Mouse (Mus musculus) ES-E14 (cell line): ENCODE measurements at regions not wholly inside any gene's neighbourhood (a gene's known extent, or its start where the extent isn't known, plus 50 kb on each side); places are given as distances from the start of the nearest gene placed in this dataset.
A peak's percentile ranks its signal among the peaks of the same experiment; 100 is the strongest.

Experiments
- DNase-seq: peaks from one replicate; pipeline ENCODE4 v3.0.0-alpha.2; 2013; ENCODE audit warnings: low read depth, low spot score
- H3K27ac ChIP-seq: 2 replicates; pipeline ENCODE4 v1.5.1; 2012; ENCODE audit warnings: low read depth, mild to moderate bottlenecking, low read length, moderate library complexity, mixed read lengths; ENCODE audit not compliant: poor library complexity, insufficient read depth, severe bottlenecking
- H3K36me3 ChIP-seq: 2 replicates; pipeline ENCODE4 v1.6.1; 2012; ENCODE audit warnings: mild to moderate bottlenecking, low read length, moderate library complexity, mixed read lengths; ENCODE audit not compliant: control insufficient read depth, poor library complexity, insufficient read depth, severe bottlenecking
- H3K4me1 ChIP-seq, 2 experiments: fragments of 150-350 bp in 1 of 2; sonication (generic) in 1 of 2; 2 replicates each; pipeline ENCODE4 v1.6.1; 2012; ENCODE audit warnings: low read length in 2 of 2, mild to moderate bottlenecking in 1 of 2, mixed read lengths in 1 of 2; ENCODE audit not compliant: control insufficient read depth in 2 of 2, insufficient read depth in 2 of 2, poor library complexity in 1 of 2
- H3K4me3 ChIP-seq, 2 experiments: fragments of 150-350 bp in 1 of 2; sonication (generic) in 1 of 2; 2 replicates each; pipeline ENCODE4 v1.5.1; 2012; ENCODE audit warnings: low read length in 2 of 2, low read depth in 1 of 2, mild to moderate bottlenecking in 1 of 2, mixed read lengths in 1 of 2; ENCODE audit not compliant: insufficient read depth in 1 of 2, poor library complexity in 1 of 2, severe bottlenecking in 1 of 2
- H3K9ac ChIP-seq: 2 replicates; pipeline ENCODE4 v1.6.1; 2012; ENCODE audit warnings: low read depth, mild to moderate bottlenecking, low read length, mixed read lengths; ENCODE audit not compliant: poor library complexity, insufficient read depth, severe bottlenecking
- H3K9me3 ChIP-seq: fragments of 150-350 bp; sonication (generic); 2 replicates; pipeline ENCODE4 v1.6.1; 2012; ENCODE audit warnings: low read depth, mild to moderate bottlenecking, low read length; ENCODE audit not compliant: control insufficient read depth, insufficient read depth
- CHD2 ChIP-seq: IDR thresholded peaks from 2 replicates; pipeline ENCODE4 v1.6.1; 2014; ENCODE audit warnings: mild to moderate bottlenecking, low read depth, low read length, inconsistent platforms
- HCFC1 ChIP-seq: IDR thresholded peaks from 2 replicates; pipeline ENCODE4 v1.6.1; 2012; ENCODE audit warnings: low read length, inconsistent platforms, borderline replicate concordance; ENCODE audit not compliant: insufficient read depth
- MAFK ChIP-seq: IDR thresholded peaks from 2 replicates; pipeline ENCODE4 v1.6.1; 2014; ENCODE audit warnings: mild to moderate bottlenecking, low read depth, low read length, inconsistent platforms; ENCODE audit not compliant: insufficient read depth
- ZC3H11A ChIP-seq: IDR thresholded peaks from 2 replicates; pipeline ENCODE4 v1.6.1; 2012; ENCODE audit warnings: low read depth, mild to moderate bottlenecking, inconsistent platforms, low read length, borderline replicate concordance
- ZNF384 ChIP-seq: IDR thresholded peaks from 2 replicates; pipeline ENCODE4 v1.6.1; 2012; ENCODE audit warnings: low read depth, low read length, inconsistent platforms
- in situ Hi-C, 2 experiments: fragments of 600-800 bp; cut with MboI; formaldehyde crosslinking; loops; one replicate each; pipeline ENCODE4 v1.15.1; 2025; ENCODE audit warnings: low sequenced_read_pairs in 2 of 2, inconsistent platforms in 1 of 2; ENCODE audit not compliant: unreplicated experiment in 2 of 2

GRCm38 (mm10) chr8:35256958-35257357 lies 508.6 kb upstream of the Gm19410 start:
- no peaks in the 10 kb centered on the region for H3K4me1 ChIP-seq
- H3K4me3 ChIP-seq: no peak overlapping the region
- TF ChIP-seq ZNF384 (no peak), CHD2 (no peak), HCFC1 (no peak), ZC3H11A (no peak), MAFK (no peak)
- no peak for DNase-seq
- in situ Hi-C loops: no loop called here
- H3K36me3 ChIP-seq: no peaks in the 10 kb centered on the region
- no peaks in the 10 kb centered on the region for H3K9me3 ChIP-seq
- H3K9ac ChIP-seq: no peak overlapping the region
- H3K27ac ChIP-seq: no peak overlapping the region

GRCm38 (mm10) chr8:35268221-35268620 lies 497.4 kb upstream of the Gm19410 start:
- in situ Hi-C loops: no loop called here
- no peak for DNase-seq
- no peaks in the 10 kb centered on the region for H3K9me3 ChIP-seq
- H3K4me1 ChIP-seq: peaks cover 0 to 3% of the 10 kb centered on the region in 2 experiments; a peak in 2 of 4 replicates
- H3K9ac ChIP-seq: no peak overlapping the region
- TF ChIP-seq CHD2 (no peak), HCFC1 (no peak), MAFK (no peak)
- no peak overlapping the region for H3K4me3 ChIP-seq
- H3K36me3 ChIP-seq: no peaks in the 10 kb centered on the region
- no peak overlapping the region for H3K27ac ChIP-seq

- in situ Hi-C loops: no loop called here
- no peaks in the 10 kb centered on the region for H3K9me3 ChIP-seq
Measured at GRCm38 (mm10) chr8:35268986-35269385, 496.6 kb upstream of the Gm19410 start.

GRCm38 (mm10) chr8:35275972-35276371 lies 489.6 kb upstream of the Gm19410 start:
- Histone ChIP-seq H3K4me1 (no peaks in the 10 kb centered on the region), H3K27ac (no peak overlapping the region), H3K9me3 (no peaks in the 10 kb centered on the region), H3K36me3 (no peaks in the 10 kb centered on the region), H3K9ac (no peak overlapping the region), H3K4me3 (no peak overlapping the region)
- no peak for TF ChIP-seq MAFK
- TF ChIP-seq ZNF384: no peak
- in situ Hi-C loops: no loop called here
- DNase-seq: no peak

More at GRCm38 (mm10) chr8:35268986-35269385, 496.6 kb upstream of the Gm19410 start:
- Histone ChIP-seq H3K27ac (no peak overlapping the region), H3K4me1 (peaks cover 0 to 3% of the 10 kb centered on the region in 2 experiments; a peak in 2 of 4 replicates), H3K36me3 (no peaks in the 10 kb centered on the region), H3K9ac (no peak overlapping the region), H3K4me3 (no peak overlapping the region)
- TF ChIP-seq ZNF384: no peak
- DNase-seq: peak; percentile 25

GRCm38 (mm10) chr8:35276460-35276859 lies 489.1 kb upstream of the Gm19410 start:
- Histone ChIP-seq H3K4me1 (no peaks in the 10 kb centered on the region), H3K9me3 (no peaks in the 10 kb centered on the region), H3K36me3 (no peaks in the 10 kb centered on the region), H3K27ac (no peak overlapping the region), H3K9ac (no peak overlapping the region), H3K4me3 (no peak overlapping the region)
- no peak for DNase-seq
- TF ChIP-seq MAFK (no peak), HCFC1 (no peak), ZNF384 (no peak), CHD2 (no peak), ZC3H11A (no peak)
- in situ Hi-C loops: no loop called here
